Mouse (Mus musculus): ENCODE data around the gene Gm20481. TPM values are rescaled to one million over a fixed set of nuclear protein-coding genes. Genes with fewer than 3 reads are reported as not detected.
"Not testable (repeated sequence)": the region's sequence is repeated elsewhere in the genome, so short reads cannot be mapped to it uniquely, and the experiment has no call there.

Gm20481 gene
- polyA plus RNA-seq, 1 experiment from 2014 or later, result 1.2 TPM

- ATAC-seq, result no peak
- DNase-seq (ENCODE audit: low read depth, low spot score), result no peak
- in situ Hi-C loops (cut with MboI; ENCODE audit: low pct_unique_long_range_greater_than_20kb), result no loop called here
- no peaks in the 10 kb centered on the region for H3K27me3 ChIP-seq
- ChIA-PET POLR2A (interaction anchor here (0.5 to 1.8 kb wide), 13 partner anchors 9 to 584 kb away, joined by 3 to 9 read pairs (median 3); no protein-coding TSS in a partner anchor), CTCF (interaction anchor here (0.6 to 4.6 kb wide), 11 partner anchors 11 to 159 kb away, joined by 3 to 22 read pairs (median 4); partner anchors contain the start of gene Lsm2)
- TF ChIP-seq CTCF (IDR thresholded peaks at IDR 0.05), result peak; percentile 61
Observed at GRCm38 (mm10) chr17:34950514-34951455, 18.9 kb upstream of the Gm20481 start.

GRCm38 (mm10) chr17:34951636-34952377 is 17.9 kb upstream of the Gm20481 start:
- DNase-seq (ENCODE audit: low read depth, low spot score), result no peak
- in situ Hi-C loops (cut with MboI; ENCODE audit: low pct_unique_long_range_greater_than_20kb), result no loop called here
- TF ChIP-seq CTCF (IDR thresholded peaks at IDR 0.05), result no peak
- POLR2A ChIA-PET, result interaction anchor here (0.6 to 1.8 kb wide), 10 partner anchors 10 to 976 kb away, joined by 3 to 9 read pairs (median 3); no protein-coding TSS in a partner anchor
- ATAC-seq, result no peak
- no peaks in the 10 kb centered on the region for H3K27me3 ChIP-seq
- CTCF ChIA-PET, result interaction anchor here (0.6 to 4.6 kb wide), 7 partner anchors 9 to 96 kb away, joined by 3 to 22 read pairs (median 3); partner anchors contain the start of gene Vars

GRCm38 (mm10) chr17:34952378-34953040 is 17.2 kb upstream of the Gm20481 start:
- H3K27me3 ChIP-seq, result no peaks in the 10 kb centered on the region
- no peak for ATAC-seq
- peak; percentile 89 for TF ChIP-seq CTCF (IDR thresholded peaks at IDR 0.05)
- DNase-seq (ENCODE audit: low read depth, low spot score), result no peak
- POLR2A ChIA-PET, result interaction anchor here (0.6 to 1.3 kb wide), 4 partner anchors 24 to 976 kb away, joined by 3 read pairs; no protein-coding TSS in a partner anchor
- CTCF ChIA-PET, result interaction anchor here (0.6 to 4.6 kb wide), 5 partner anchors 10 to 48 kb away, joined by 3 to 22 read pairs (median 3); partner anchors contain the start of gene Vars
- in situ Hi-C loops (cut with MboI; ENCODE audit: low pct_unique_long_range_greater_than_20kb), result no loop called here

- no peaks in the 10 kb centered on the region for H3K27me3 ChIP-seq
- no peak for ATAC-seq
- in situ Hi-C loops (cut with MboI; ENCODE audit: low pct_unique_long_range_greater_than_20kb), result no loop called here
- no peak for DNase-seq (ENCODE audit: low read depth, low spot score)
- TF ChIP-seq CTCF (IDR thresholded peaks at IDR 0.05), result no peak
- POLR2A ChIA-PET, result no interaction called here
- CTCF ChIA-PET, result interaction anchor here (1.1 to 1.3 kb wide), 2 partner anchors 21 to 36 kb away, joined by 3 to 8 read pairs; no protein-coding TSS in a partner anchor
Observed at GRCm38 (mm10) chr17:34953258-34953657, 16.5 kb upstream of the Gm20481 start.

- no peaks in the 10 kb centered on the region for H3K27me3 ChIP-seq
- ChIA-PET POLR2A (no interaction called here), CTCF (no interaction called here)
- in situ Hi-C loops (cut with MboI; ENCODE audit: low pct_unique_long_range_greater_than_20kb), result no loop called here
- no peak for DNase-seq (ENCODE audit: low read depth, low spot score)
- no peak for ATAC-seq
- no peak for TF ChIP-seq CTCF (IDR thresholded peaks at IDR 0.05)
Observed at GRCm38 (mm10) chr17:34953904-34954303, 15.8 kb upstream of the Gm20481 start.

GRCm38 (mm10) chr17:34954831-34955230 is 14.9 kb upstream of the Gm20481 start:
- no peaks in the 10 kb centered on the region for H3K27me3 ChIP-seq
- no peak for TF ChIP-seq CTCF (IDR thresholded peaks at IDR 0.05)
- DNase-seq (ENCODE audit: low read depth, low spot score) (no peak), ATAC-seq (no peak)
- in situ Hi-C loops (cut with MboI; ENCODE audit: low pct_unique_long_range_greater_than_20kb), result no loop called here
- CTCF ChIA-PET, result interaction anchor here (1.1 to 2.8 kb wide), 5 partner anchors 10 to 32 kb away, joined by 3 to 23 read pairs (median 4); partner anchors contain the start of gene Lsm2
- POLR2A ChIA-PET, result interaction anchor here (0.7 to 1.0 kb wide), 2 partner anchors 10 to 26 kb away, joined by 3 read pairs; no protein-coding TSS in a partner anchor

- ChIA-PET POLR2A (interaction anchor here (0.6 to 1.1 kb wide), 3 partner anchors 25 to 28 kb away, joined by 3 to 5 read pairs (median 3); partner anchors contain the start of gene Lsm2), CTCF (interaction anchor here (1.3 to 2.8 kb wide), 8 partner anchors 9 to 79 kb away, joined by 3 to 23 read pairs (median 6); partner anchors contain the start of genes Hspa1a, Hspa1l and Lsm2)
- no peaks in the 10 kb centered on the region for H3K27me3 ChIP-seq
- TF ChIP-seq CTCF (IDR thresholded peaks at IDR 0.05), result no peak
- no peak for DNase-seq (ENCODE audit: low read depth, low spot score)
- no peak for ATAC-seq
- in situ Hi-C loops (cut with MboI; ENCODE audit: low pct_unique_long_range_greater_than_20kb), result no loop called here
Observed at GRCm38 (mm10) chr17:34955884-34956283, 13.8 kb upstream of the Gm20481 start.

- H3K27me3 ChIP-seq, result no peaks in the 10 kb centered on the region
- POLR2A ChIA-PET, result interaction anchor here (1.0 to 1.1 kb wide), 2 partner anchors 25 to 28 kb away, joined by 3 to 5 read pairs; partner anchors contain the start of gene Lsm2
- no peak for ATAC-seq
- DNase-seq (ENCODE audit: low read depth, low spot score), result no peak
- CTCF ChIA-PET, result interaction anchor here (1.3 to 2.8 kb wide), 7 partner anchors 9 to 78 kb away, joined by 3 to 23 read pairs (median 7); partner anchors contain the start of genes Hspa1a, Hspa1l and Lsm2
- TF ChIP-seq CTCF (IDR thresholded peaks at IDR 0.05), result peak; percentile 43
- in situ Hi-C loops (cut with MboI; ENCODE audit: low pct_unique_long_range_greater_than_20kb), result no loop called here
Observed at GRCm38 (mm10) chr17:34956340-34956739, 13.4 kb upstream of the Gm20481 start.

GRCm38 (mm10) chr17:34957291-34957690 is 12.4 kb upstream of the Gm20481 start:
- POLR2A ChIA-PET; H3K27me3 ChIP-seq; in situ Hi-C loops (cut with MboI; ENCODE audit: low pct_unique_long_range_greater_than_20kb); ATAC-seq; DNase-seq (ENCODE audit: low read depth, low spot score): not testable (repeated sequence)
- CTCF ChIA-PET, result interaction anchor here (1.6 to 2.8 kb wide), 3 partner anchors 15 to 23 kb away, joined by 4 to 23 read pairs (median 12); partner anchors contain the start of genes Hspa1a, Hspa1l and Lsm2

- in situ Hi-C loops (cut with MboI; ENCODE audit: low pct_unique_long_range_greater_than_20kb); ATAC-seq; CTCF ChIA-PET; POLR2A ChIA-PET; DNase-seq (ENCODE audit: low read depth, low spot score); H3K27me3 ChIP-seq: not testable (repeated sequence)
Observed at GRCm38 (mm10) chr17:34957966-34958365, 11.7 kb upstream of the Gm20481 start.

GRCm38 (mm10) chr17:34958734-34959129 is 11.0 kb upstream of the Gm20481 start:
- H3K27me3 ChIP-seq; POLR2A ChIA-PET; in situ Hi-C loops (cut with MboI; ENCODE audit: low pct_unique_long_range_greater_than_20kb); ATAC-seq; DNase-seq (ENCODE audit: low read depth, low spot score): not testable (repeated sequence)
- CTCF ChIA-PET, result interaction anchor here (1.5 kb wide), 1 partner anchor 28 kb away, joined by 3 read pairs; no protein-coding TSS in a partner anchor

- DNase-seq (ENCODE audit: low read depth, low spot score), result peak; percentile 64
Observed at GRCm38 (mm10) chr17:34959130-34959778, 10.5 kb upstream of the Gm20481 start, which contains the start of gene Hspa1b. Hspa1b (minus strand) TSS chr17:34959238.

More at GRCm38 (mm10) chr17:34959130-34959778, 10.5 kb upstream of the Gm20481 start, which contains the start of gene Hspa1b:
- CTCF ChIA-PET, result interaction anchor here (1.5 kb wide), 1 partner anchor 27 kb away, joined by 3 read pairs; no protein-coding TSS in a partner anchor
- POLR2A ChIA-PET; in situ Hi-C loops (cut with MboI; ENCODE audit: low pct_unique_long_range_greater_than_20kb); H3K27me3 ChIP-seq: not testable (repeated sequence)
- ATAC-seq, result peak; percentile 82

Measured in Patski (cell line).